Mouse (Mus musculus): ENCODE data around the gene Syngr1.

DNA sequence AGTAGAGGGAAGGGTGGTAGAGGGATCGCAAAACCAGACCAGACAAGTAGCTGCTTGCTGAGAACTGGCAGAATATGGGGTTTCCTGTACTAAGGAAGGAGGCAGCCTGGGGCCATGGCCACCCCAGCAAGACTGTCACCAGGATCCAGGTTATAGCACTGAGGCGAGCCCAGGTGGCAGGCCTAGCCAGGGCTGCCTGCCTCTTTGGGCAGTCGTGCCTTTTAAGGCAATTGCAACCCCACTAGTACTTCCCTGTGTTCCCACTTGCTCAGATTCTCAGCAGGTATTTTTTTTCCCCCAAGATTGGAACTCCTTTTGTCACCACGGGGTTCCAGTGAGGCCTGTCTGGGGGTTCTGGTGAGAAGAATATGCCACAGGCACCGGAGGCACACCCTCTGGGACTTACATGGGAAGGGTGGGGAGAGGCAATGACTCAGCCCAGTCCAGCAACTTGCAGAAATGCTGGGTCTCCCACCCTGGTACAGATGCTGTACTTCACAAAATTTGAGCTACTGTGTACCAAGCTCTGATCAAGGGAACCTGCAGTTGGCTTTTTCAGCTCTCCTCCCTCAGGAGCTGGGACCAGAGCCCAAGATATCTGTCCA, 15.3 kb upstream of the Syngr1 start:
- TF ChIP-seq CTCF (IDR thresholded peaks at IDR 0.05; ENCODE audit: borderline replicate concordance, insufficient read depth, low read length): no peak
- no peak; the same call in 1 of the 2 replicates for TF ChIP-seq POLR2A (IDR thresholded peaks at IDR 0.05; ENCODE audit: low read depth, low read length)

Measured in embryonic fibroblast, embryonic 13.5 days (primary cell).